Mouse (Mus musculus) lung, embryonic 16.5 days (tissue): ENCODE results near the gene Rasal3. TPM values are rescaled to one million over a fixed set of nuclear protein-coding genes. Genes with fewer than 3 reads are reported as not detected.

Experiments used
- ATAC-seq: fragments of 200-750 bp; cut with Nextera tagmentation; 2 replicates; pipeline ENCODE4 v1.8.0; 2017; ENCODE audit warnings: low read depth, mild to moderate bottlenecking, moderate library complexity
- H3K27ac ChIP-seq: fragments of 300-500 bp; sonication (generic); 2 replicates; pipeline ENCODE4 v1.5.1; 2014; ENCODE audit warnings: mild to moderate bottlenecking, control low read depth, low read length
- H3K27me3 ChIP-seq: fragments of 300-500 bp; sonication (generic); 2 replicates; pipeline ENCODE4 v1.6.1; 2014; ENCODE audit warnings: low read depth, low read length, mixed read lengths; ENCODE audit not compliant: control insufficient read depth, insufficient read depth
- H3K36me3 ChIP-seq: fragments of 300-500 bp; sonication (generic); 2 replicates; pipeline ENCODE4 v1.6.1; 2014; ENCODE audit warnings: low read length; ENCODE audit not compliant: control insufficient read depth, insufficient read depth
- H3K4me1 ChIP-seq: fragments of 300-500 bp; sonication (generic); replicated peaks from 2 replicates; pipeline ENCODE4 v1.6.1; 2014; ENCODE audit warnings: low read length, mixed read lengths; ENCODE audit not compliant: control insufficient read depth, insufficient read depth
- H3K4me2 ChIP-seq: fragments of 300-500 bp; sonication (generic); 2 replicates; pipeline ENCODE4 v1.6.1; 2014; ENCODE audit warnings: low read depth, low read length, control low read depth
- H3K4me3 ChIP-seq: fragments of 300-500 bp; sonication (generic); 2 replicates; pipeline ENCODE4 v1.5.1; 2014; ENCODE audit warnings: mild to moderate bottlenecking, low read length, control low read depth
- H3K9ac ChIP-seq: fragments of 300-500 bp; sonication (generic); 2 replicates; pipeline ENCODE4 v1.6.1; 2014; ENCODE audit warnings: low read length, control low read depth
- H3K9me3 ChIP-seq: fragments of 300-500 bp; sonication (generic); 2 replicates; pipeline ENCODE4 v1.6.1; 2016; ENCODE audit warnings: low read length; ENCODE audit not compliant: control insufficient read depth
- WGBS: fragments of 180-500 bp; shearing (Covaris S2); extraction: QIAGEN DNeasy Blood & Tissue Kit; methylation state at CpG from one replicate; pipeline ENCODE4 v1.1.7; 2014; 5-methylcytosine and 5-hydroxymethylcytosine counted together
- polyA plus RNA-seq: library from polyadenylated mRNA; unstranded; fragments of >200 nt; fragmentation: Nextera tagmentation; extraction: Ambion mirVana; gene quantifications from 2 replicates; pipeline ENCODE4 v1.2.1, GENCODE M21; 2015

The Rasal3 gene
- polyA plus RNA-seq, 1 experiment from 2014 or later: 1.7 TPM

DNA sequence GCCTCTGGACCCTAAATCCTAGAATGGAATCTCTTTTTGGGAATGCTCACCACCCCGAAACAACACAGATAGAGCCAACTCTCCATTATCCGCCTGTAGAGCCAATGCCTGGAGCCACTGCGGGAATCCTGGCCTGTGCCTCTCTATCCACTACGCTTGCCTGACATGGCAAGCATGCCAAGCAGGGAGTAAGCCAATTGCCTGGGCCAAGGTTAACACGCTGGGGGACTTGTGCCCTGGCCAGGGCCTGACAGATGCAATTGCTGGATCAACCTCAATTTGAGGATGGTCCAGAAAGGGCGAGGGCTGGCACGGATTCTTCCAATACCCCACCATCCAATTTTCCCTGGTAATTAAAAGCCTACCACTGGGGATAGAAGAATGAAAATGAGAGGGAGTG is 20.8 kb downstream of the Rasal3 start:
- H3K27ac ChIP-seq: no peak overlapping the region
- ATAC-seq: no peak
- no peaks in the 10 kb centered on the region for H3K9me3 ChIP-seq
- H3K9ac ChIP-seq: no peak overlapping the region
- H3K27me3 ChIP-seq: no peaks in the 10 kb centered on the region
- WGBS: 88% methylated on average over 7 of the region's 7 CpGs
- no peaks in the 10 kb centered on the region; the same call in 1 of the 2 replicates for H3K4me1 ChIP-seq
- no peak overlapping the region for H3K4me3 ChIP-seq
- no peak overlapping the region for H3K4me2 ChIP-seq
- peaks cover 4% of the 10 kb centered on the region; the same call in 1 of the 2 replicates for H3K36me3 ChIP-seq

DNA sequence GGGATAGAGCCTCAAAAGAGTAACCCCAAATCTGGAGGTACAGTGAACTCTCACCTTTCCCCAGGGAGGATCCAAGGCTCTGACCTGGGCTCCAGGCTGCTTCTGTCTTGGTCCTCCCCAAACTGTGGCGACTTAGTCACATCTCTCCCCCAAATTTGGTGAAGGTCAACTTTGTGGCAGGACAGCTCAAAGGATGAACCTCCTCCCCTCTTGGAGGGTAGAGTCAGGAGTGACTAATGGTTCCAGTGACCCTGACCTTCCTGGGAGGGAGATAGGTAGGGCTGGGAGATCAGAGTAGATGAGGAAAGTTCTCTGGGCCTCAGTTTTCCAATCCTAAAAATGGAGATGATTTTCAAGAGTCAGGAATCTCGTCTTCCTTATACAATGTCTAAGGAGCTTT is 24.6 kb downstream of the Rasal3 start:
- ATAC-seq: no peak
- H3K9me3 ChIP-seq: no peaks in the 10 kb centered on the region
- WGBS: 73% methylated on average over 2 of the region's 2 CpGs
- H3K36me3 ChIP-seq: peaks cover 6% of the 10 kb centered on the region; the same call in 1 of the 2 replicates
- no peak overlapping the region for H3K9ac ChIP-seq
- H3K27ac ChIP-seq: no peak overlapping the region
- H3K4me3 ChIP-seq: no peak overlapping the region
- no peak overlapping the region for H3K4me2 ChIP-seq
- no peaks in the 10 kb centered on the region for H3K27me3 ChIP-seq
- no peaks in the 10 kb centered on the region for H3K4me1 ChIP-seq

DNA sequence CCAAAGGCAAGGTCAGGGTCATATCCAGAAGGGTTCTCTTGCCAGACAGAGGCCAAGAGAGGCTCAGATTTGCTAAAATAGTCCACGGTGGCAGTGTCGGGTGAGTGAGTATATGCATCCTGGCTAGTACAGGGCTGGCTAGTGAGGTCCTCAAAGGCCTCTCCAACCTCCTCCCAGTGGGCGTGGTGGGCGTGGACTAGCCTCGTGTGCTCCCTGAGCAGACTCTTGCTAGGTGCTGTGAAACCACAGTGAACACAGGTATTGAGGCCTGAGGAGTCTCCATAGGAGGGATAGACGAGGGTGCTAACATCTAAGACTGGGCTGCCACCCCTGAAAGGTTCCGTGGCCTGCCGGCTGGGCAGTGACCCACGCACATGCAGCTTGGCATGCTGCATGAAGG is 26.2 kb downstream of the Rasal3 start:
- H3K27ac ChIP-seq: no peak overlapping the region
- 70% methylated on average over 9 of the region's 9 CpGs for WGBS
- no peak overlapping the region for H3K9ac ChIP-seq
- no peaks in the 10 kb centered on the region for H3K9me3 ChIP-seq
- ATAC-seq: no peak
- H3K4me2 ChIP-seq: no peak overlapping the region
- H3K36me3 ChIP-seq: 0 out of 2 replicates have a peak, but pooled peaks cover 2% of the 10 kb centered on the region
- H3K4me3 ChIP-seq: no peak overlapping the region
- no peaks in the 10 kb centered on the region for H3K4me1 ChIP-seq
- no peaks in the 10 kb centered on the region for H3K27me3 ChIP-seq

DNA sequence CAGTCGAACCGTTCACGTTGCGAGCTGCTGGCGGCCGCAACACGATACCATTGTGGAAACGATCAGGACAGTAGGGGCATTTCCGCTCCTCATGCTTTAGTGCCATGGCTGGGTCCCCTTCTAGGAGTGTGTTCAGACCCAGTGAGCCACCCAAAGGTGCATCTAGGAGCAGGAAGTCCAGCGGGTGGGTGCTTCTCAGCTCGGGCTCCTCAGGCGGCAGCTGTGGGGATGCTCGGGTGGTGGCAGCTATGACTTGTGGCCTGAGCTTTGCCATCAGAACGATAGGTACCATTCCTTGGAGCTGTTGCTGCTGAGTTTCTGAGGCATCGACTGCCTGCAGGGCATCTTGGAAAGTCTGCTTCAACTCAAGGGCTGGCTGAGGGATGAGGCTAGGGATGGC is 26.9 kb downstream of the Rasal3 start:
- H3K4me1 ChIP-seq: no peaks in the 10 kb centered on the region
- no peak overlapping the region for H3K4me2 ChIP-seq
- no peak for ATAC-seq
- H3K9ac ChIP-seq: no peak overlapping the region
- H3K9me3 ChIP-seq: no peaks in the 10 kb centered on the region
- no peak overlapping the region for H3K27ac ChIP-seq
- WGBS: 80% methylated on average over 15 of the region's 15 CpGs
- no peak overlapping the region for H3K4me3 ChIP-seq
- 0 out of 2 replicates have a peak, but pooled peaks cover 2% of the 10 kb centered on the region for H3K36me3 ChIP-seq
- H3K27me3 ChIP-seq: no peaks in the 10 kb centered on the region

DNA sequence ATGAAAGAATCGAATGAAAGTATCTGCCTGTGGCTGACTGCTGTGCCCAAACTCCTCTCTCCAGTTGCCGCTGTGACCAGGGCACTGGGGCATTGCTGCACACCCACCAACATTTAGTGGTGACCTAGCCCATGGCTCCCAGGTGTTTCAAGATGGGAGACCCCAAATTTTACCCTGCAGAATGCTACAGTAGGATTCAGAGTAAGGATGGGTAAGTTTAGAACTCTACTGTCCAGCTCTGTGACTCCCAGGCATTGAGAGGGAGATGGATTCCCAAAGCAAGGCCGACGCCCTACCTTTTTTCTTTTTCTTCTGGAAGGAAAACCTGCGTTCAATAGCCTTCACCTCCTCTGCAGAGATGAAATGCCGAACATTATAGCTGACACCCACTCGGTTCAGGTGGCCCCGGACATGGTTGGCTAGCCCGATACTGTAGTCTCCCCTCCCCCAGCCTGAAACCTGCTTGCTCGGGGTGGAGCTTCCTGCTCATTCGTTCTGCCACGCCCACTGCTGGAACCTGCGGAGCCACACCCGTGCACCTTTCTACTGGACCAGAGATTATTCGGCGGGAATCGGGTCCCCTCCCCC is 34.3 kb downstream of the Rasal3 start:
- Histone ChIP-seq H3K4me1 (peaks cover 11% of the 10 kb centered on the region), H3K9ac (peak overlapping the region; percentile 65), H3K9me3 (no peaks in the 10 kb centered on the region), H3K4me3 (peak overlapping the region; percentile 50), H3K27me3 (no peaks in the 10 kb centered on the region), H3K36me3 (no peaks in the 10 kb centered on the region), H3K27ac (peak overlapping the region; percentile 68; the same call in 1 of the 2 replicates), H3K4me2 (peak overlapping the region; percentile 52)
- peak; percentile 32; the same call in 1 of the 2 replicates for ATAC-seq
- 20% methylated on average over 10 of the region's 17 CpGs for WGBS

DNA sequence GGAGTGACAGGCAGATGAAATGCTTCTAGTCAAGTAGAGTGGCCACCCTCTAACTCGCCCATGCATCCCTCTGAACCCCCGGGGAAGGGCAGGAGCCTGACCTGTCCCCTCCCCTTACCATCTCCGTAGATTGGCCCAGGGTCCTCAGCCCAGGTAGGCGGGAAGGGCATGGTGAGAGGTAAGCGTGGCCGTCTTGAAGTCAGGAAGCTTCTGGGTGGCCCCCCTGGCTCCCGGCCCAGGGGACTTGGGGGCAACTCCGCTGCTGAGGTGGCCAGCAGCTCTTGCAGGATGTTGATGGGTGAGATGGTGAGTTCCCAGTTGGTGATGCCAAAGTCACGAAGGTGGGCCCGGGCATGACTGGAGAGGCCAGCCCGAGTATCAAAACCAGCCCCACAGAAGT is 35.7 kb downstream of the Rasal3 start:
- H3K36me3 ChIP-seq: no peaks in the 10 kb centered on the region
- H3K4me3 ChIP-seq: no peak overlapping the region
- ATAC-seq: no peak
- H3K9ac ChIP-seq: no peak overlapping the region
- H3K27ac ChIP-seq: no peak overlapping the region
- H3K4me2 ChIP-seq: no peak overlapping the region
- peaks cover 18% of the 10 kb centered on the region for H3K4me1 ChIP-seq
- H3K27me3 ChIP-seq: no peaks in the 10 kb centered on the region
- 82% methylated on average over 11 of the region's 11 CpGs for WGBS
- no peaks in the 10 kb centered on the region for H3K9me3 ChIP-seq

DNA sequence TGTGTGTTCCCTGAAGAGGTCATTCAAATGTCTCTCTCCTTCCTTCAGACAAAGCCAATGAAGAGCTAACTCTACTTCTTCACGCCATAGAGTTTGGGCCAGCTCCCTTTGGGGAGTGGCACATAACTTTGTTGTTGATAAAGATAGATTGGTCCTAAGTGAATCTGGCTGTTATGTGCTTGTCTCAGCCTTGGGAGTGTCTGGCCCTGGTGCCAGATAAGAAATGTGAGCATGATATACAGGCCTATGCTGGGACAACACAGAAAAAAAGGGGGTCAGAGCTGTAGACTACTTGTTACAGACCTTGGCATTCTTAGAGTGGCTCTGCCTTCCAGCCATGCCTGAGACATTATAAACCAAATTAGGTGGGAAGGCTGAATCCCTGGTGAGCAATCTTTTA is 38.1 kb downstream of the Rasal3 start:
- 47% methylated on average over 1 of the region's 1 CpGs for WGBS
- H3K4me3 ChIP-seq: no peak overlapping the region

DNA sequence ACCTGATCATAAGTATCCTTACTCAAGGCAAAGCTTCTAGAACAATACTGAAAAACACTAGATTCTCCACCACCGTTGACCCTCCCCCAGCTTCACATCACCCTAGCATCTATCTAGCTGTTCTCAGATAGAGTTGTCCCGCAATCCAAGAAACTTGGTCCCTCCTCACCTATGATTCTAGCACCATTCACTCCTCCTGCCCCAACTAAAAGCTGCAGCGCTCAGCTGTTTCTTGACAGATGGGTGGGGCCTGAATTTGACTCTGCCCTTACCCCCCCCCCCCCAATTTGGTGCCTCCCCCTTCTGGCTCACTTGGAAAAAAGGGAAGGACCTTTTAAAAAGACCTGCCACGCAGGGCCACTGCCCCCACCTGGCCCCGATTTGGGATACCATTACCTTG is 38.5 kb downstream of the Rasal3 start:
- Histone ChIP-seq H3K9ac (peak overlapping the region; percentile 63; the same call in 1 of the 2 replicates), H3K4me1 (peaks cover 22% of the 10 kb centered on the region), H3K36me3 (peaks cover 17% of the 10 kb centered on the region), H3K4me3 (peak overlapping the region; percentile 80), H3K27me3 (no peaks in the 10 kb centered on the region), H3K27ac (peak overlapping the region; percentile 69), H3K9me3 (no peaks in the 10 kb centered on the region), H3K4me2 (peak overlapping the region; percentile 59)
- 45% methylated on average over 5 of the region's 5 CpGs for WGBS
- no peak; the same call in 1 of the 2 replicates for ATAC-seq

More for the DNA sequence above, 38.1 kb downstream of the Rasal3 start:
- Histone ChIP-seq H3K27ac (no peak overlapping the region), H3K9me3 (no peaks in the 10 kb centered on the region), H3K27me3 (no peaks in the 10 kb centered on the region), H3K36me3 (peaks cover 14% of the 10 kb centered on the region), H3K9ac (no peak overlapping the region), H3K4me1 (peaks cover 22% of the 10 kb centered on the region), H3K4me2 (no peak overlapping the region)
- ATAC-seq: no peak

DNA sequence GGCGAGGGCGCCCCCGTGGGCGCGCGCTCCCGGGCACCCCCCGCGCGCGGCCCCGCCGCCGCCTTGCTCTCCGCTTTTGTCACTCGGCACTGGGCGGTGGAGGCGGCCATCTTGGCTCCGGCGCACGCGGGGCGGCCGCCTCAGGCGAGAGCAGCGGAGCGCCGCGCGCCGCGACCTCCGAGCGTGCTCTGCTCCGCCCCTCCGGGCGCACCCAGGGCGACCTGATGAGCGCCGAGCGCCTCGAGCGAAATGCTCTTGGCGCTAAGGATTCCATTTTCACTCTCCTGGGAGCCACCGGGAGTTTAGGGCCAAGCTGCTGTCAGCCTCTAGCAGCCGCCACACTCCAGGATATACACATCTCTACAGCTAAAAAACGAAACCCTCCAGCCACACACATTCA is 39.1 kb downstream of the Rasal3 start:
- Histone ChIP-seq H3K27ac (peak overlapping the region; percentile 69), H3K27me3 (no peaks in the 10 kb centered on the region), H3K4me1 (peaks cover 22% of the 10 kb centered on the region), H3K9ac (peak overlapping the region; percentile 92), H3K4me2 (peak overlapping the region; percentile 59), H3K9me3 (no peaks in the 10 kb centered on the region), H3K4me3 (peak overlapping the region; percentile 80), H3K36me3 (peaks cover 20% of the 10 kb centered on the region)
- peak; percentile 96 for ATAC-seq
- 0% methylated on average over 39 of the region's 47 CpGs for WGBS
